Mouse (Mus musculus): ENCODE measurements around the gene Scfd2. TPM values are rescaled to one million over a fixed set of nuclear protein-coding genes. Genes with fewer than 3 reads are reported as not detected.

Gene Scfd2
- polyA plus RNA-seq, 1 experiment: 22.7 TPM

GRCm38 (mm10) chr5:74293513-74293912, 238.0 kb downstream of the Scfd2 start:
- peaks cover 3% of the 10 kb centered on the region for H3K4me1 ChIP-seq (ENCODE audit: control insufficient read depth, insufficient read depth, low read length)
- TF ChIP-seq POLR2A (IDR thresholded peaks at IDR 0.05; ENCODE audit: extremely low read depth, insufficient read depth, low read length) (no peak), CTCF (IDR thresholded peaks at IDR 0.05; ENCODE audit: extremely low read depth, insufficient read depth, low read length) (no peak)
- no peak overlapping the region for H3K27ac ChIP-seq (ENCODE audit: insufficient read depth, low read length)
- no peak overlapping the region for H3K4me3 ChIP-seq (ENCODE audit: insufficient read depth, low read length)

GRCm38 (mm10) chr5:74292050-74292449, 239.5 kb downstream of the Scfd2 start:
- H3K4me3 ChIP-seq (ENCODE audit: insufficient read depth, low read length): no peak overlapping the region
- H3K27ac ChIP-seq (ENCODE audit: insufficient read depth, low read length): no peak overlapping the region
- peaks cover 3% of the 10 kb centered on the region for H3K4me1 ChIP-seq (ENCODE audit: control insufficient read depth, insufficient read depth, low read length)
- TF ChIP-seq CTCF (IDR thresholded peaks at IDR 0.05; ENCODE audit: extremely low read depth, insufficient read depth, low read length) (0 out of 2 replicates have a peak, but pooled peaks have one; percentile 16), POLR2A (IDR thresholded peaks at IDR 0.05; ENCODE audit: extremely low read depth, insufficient read depth, low read length) (no peak)

GRCm38 (mm10) chr5:74291575-74291974, 240.0 kb downstream of the Scfd2 start:
- H3K4me1 ChIP-seq (ENCODE audit: control insufficient read depth, insufficient read depth, low read length): peaks cover 4% of the 10 kb centered on the region
- no peak overlapping the region for H3K4me3 ChIP-seq (ENCODE audit: insufficient read depth, low read length)
- TF ChIP-seq POLR2A (IDR thresholded peaks at IDR 0.05; ENCODE audit: extremely low read depth, insufficient read depth, low read length) (no peak), CTCF (IDR thresholded peaks at IDR 0.05; ENCODE audit: extremely low read depth, insufficient read depth, low read length) (no peak)

GRCm38 (mm10) chr5:74289957-74290356, 241.6 kb downstream of the Scfd2 start:
- Histone ChIP-seq H3K4me1 (ENCODE audit: control insufficient read depth, insufficient read depth, low read length) (peaks cover 4% of the 10 kb centered on the region), H3K4me3 (ENCODE audit: insufficient read depth, low read length) (no peak overlapping the region), H3K27ac (ENCODE audit: insufficient read depth, low read length) (no peak overlapping the region)
- TF ChIP-seq CTCF (IDR thresholded peaks at IDR 0.05; ENCODE audit: extremely low read depth, insufficient read depth, low read length) (no peak), POLR2A (IDR thresholded peaks at IDR 0.05; ENCODE audit: extremely low read depth, insufficient read depth, low read length) (no peak)

More at GRCm38 (mm10) chr5:74291575-74291974, 240.0 kb downstream of the Scfd2 start:
- H3K27ac ChIP-seq (ENCODE audit: insufficient read depth, low read length): no peak overlapping the region

- peaks cover 4% of the 10 kb centered on the region for H3K4me1 ChIP-seq (ENCODE audit: control insufficient read depth, insufficient read depth, low read length)
- H3K4me3 ChIP-seq (ENCODE audit: insufficient read depth, low read length): no peak overlapping the region
- no peak overlapping the region for H3K27ac ChIP-seq (ENCODE audit: insufficient read depth, low read length)
- no peak for TF ChIP-seq CTCF (IDR thresholded peaks at IDR 0.05; ENCODE audit: extremely low read depth, insufficient read depth, low read length)
- TF ChIP-seq POLR2A (IDR thresholded peaks at IDR 0.05; ENCODE audit: extremely low read depth, insufficient read depth, low read length): no peak
Observed at GRCm38 (mm10) chr5:74288206-74288605, 243.4 kb downstream of the Scfd2 start.

- Histone ChIP-seq H3K4me3 (ENCODE audit: insufficient read depth, low read length) (no peak overlapping the region), H3K27ac (ENCODE audit: insufficient read depth, low read length) (no peak overlapping the region), H3K4me1 (ENCODE audit: control insufficient read depth, insufficient read depth, low read length) (peaks cover 4% of the 10 kb centered on the region)
- TF ChIP-seq POLR2A (IDR thresholded peaks at IDR 0.05; ENCODE audit: extremely low read depth, insufficient read depth, low read length) (no peak), CTCF (IDR thresholded peaks at IDR 0.05; ENCODE audit: extremely low read depth, insufficient read depth, low read length) (no peak)
Observed at GRCm38 (mm10) chr5:74286301-74286700, 245.3 kb downstream of the Scfd2 start.

- Histone ChIP-seq H3K4me3 (ENCODE audit: insufficient read depth, low read length) (no peak overlapping the region), H3K4me1 (ENCODE audit: control insufficient read depth, insufficient read depth, low read length) (peaks cover 4% of the 10 kb centered on the region), H3K27ac (ENCODE audit: insufficient read depth, low read length) (no peak overlapping the region)
- TF ChIP-seq POLR2A (IDR thresholded peaks at IDR 0.05; ENCODE audit: extremely low read depth, insufficient read depth, low read length): no peak
- TF ChIP-seq CTCF (IDR thresholded peaks at IDR 0.05; ENCODE audit: extremely low read depth, insufficient read depth, low read length): no peak
Observed at GRCm38 (mm10) chr5:74285764-74286163, 245.8 kb downstream of the Scfd2 start.

GRCm38 (mm10) chr5:74285289-74285688, 246.3 kb downstream of the Scfd2 start:
- TF ChIP-seq CTCF (IDR thresholded peaks at IDR 0.05; ENCODE audit: extremely low read depth, insufficient read depth, low read length) (no peak), POLR2A (IDR thresholded peaks at IDR 0.05; ENCODE audit: extremely low read depth, insufficient read depth, low read length) (no peak)
- H3K4me1 ChIP-seq (ENCODE audit: control insufficient read depth, insufficient read depth, low read length): peaks cover 4% of the 10 kb centered on the region
- no peak overlapping the region for H3K4me3 ChIP-seq (ENCODE audit: insufficient read depth, low read length)
- H3K27ac ChIP-seq (ENCODE audit: insufficient read depth, low read length): no peak overlapping the region

GRCm38 (mm10) chr5:74283545-74283944, 248.0 kb downstream of the Scfd2 start:
- no peak overlapping the region for H3K4me3 ChIP-seq (ENCODE audit: insufficient read depth, low read length)
- TF ChIP-seq POLR2A (IDR thresholded peaks at IDR 0.05; ENCODE audit: extremely low read depth, insufficient read depth, low read length) (no peak), CTCF (IDR thresholded peaks at IDR 0.05; ENCODE audit: extremely low read depth, insufficient read depth, low read length) (peak; percentile 77)
- no peak overlapping the region for H3K27ac ChIP-seq (ENCODE audit: insufficient read depth, low read length)
- peaks cover 1% of the 10 kb centered on the region; the same call in 1 of the 2 replicates for H3K4me1 ChIP-seq (ENCODE audit: control insufficient read depth, insufficient read depth, low read length)

GRCm38 (mm10) chr5:74281480-74281879, 250.1 kb downstream of the Scfd2 start:
- Histone ChIP-seq H3K4me1 (ENCODE audit: control insufficient read depth, insufficient read depth, low read length) (0 out of 2 replicates have a peak, but pooled peaks cover 2% of the 10 kb centered on the region), H3K27ac (ENCODE audit: insufficient read depth, low read length) (no peak overlapping the region), H3K4me3 (ENCODE audit: insufficient read depth, low read length) (no peak overlapping the region)
- TF ChIP-seq POLR2A (IDR thresholded peaks at IDR 0.05; ENCODE audit: extremely low read depth, insufficient read depth, low read length) (no peak), CTCF (IDR thresholded peaks at IDR 0.05; ENCODE audit: extremely low read depth, insufficient read depth, low read length) (no peak)
